Mouse (Mus musculus): ENCODE data around the gene Rps10.
A peak's percentile ranks its signal among the peaks of the same experiment; 100 is the strongest.

Gene Rps10

DNA sequence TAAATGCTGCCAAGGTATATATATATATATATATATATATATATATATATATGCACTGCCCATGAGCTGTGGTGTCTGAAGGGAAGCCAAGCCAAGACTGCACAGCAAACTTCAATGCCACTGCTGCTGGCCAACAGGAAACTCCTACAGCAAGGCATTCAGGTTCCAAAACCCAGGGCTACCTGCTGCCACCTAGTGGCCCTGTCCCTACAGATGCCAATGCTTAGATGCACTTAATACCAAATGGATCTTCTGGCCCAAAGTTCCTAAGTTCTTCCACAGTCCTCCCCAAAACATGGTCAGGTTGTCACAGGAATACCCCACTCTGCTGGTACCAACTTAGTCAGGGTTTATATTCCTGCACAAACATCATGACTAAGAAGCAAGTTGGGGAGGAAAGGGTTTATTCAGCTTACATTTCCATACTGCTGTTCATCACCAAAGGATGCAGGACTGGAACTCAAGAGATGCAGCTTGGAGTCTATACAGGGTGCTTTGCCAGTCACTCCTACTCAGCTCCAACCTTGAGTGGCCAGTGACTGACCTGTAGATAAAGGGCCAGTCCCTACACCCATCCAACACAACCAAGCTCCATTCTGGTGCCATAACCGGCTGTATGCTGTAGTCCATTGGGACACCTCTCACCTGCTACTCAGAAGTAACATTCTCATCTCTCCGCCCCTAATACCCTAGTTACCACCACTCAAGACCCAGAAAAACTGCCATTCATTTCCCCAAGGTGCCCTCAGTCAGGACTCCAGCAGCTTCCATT, 7.0 kb downstream of the Rps10 start:
- Histone ChIP-seq H3K36me3 (ENCODE audit: control insufficient read depth, insufficient read depth, low read length, poor library complexity, severe bottlenecking) (peaks cover 7% of the 10 kb centered on the region), H3K27me3 (ENCODE audit: control insufficient read depth, insufficient read depth, low read length, poor library complexity, severe bottlenecking) (no peaks in the 10 kb centered on the region)
- DNase-seq (ENCODE audit: low read depth, low spot score): peak; percentile 88

DNA sequence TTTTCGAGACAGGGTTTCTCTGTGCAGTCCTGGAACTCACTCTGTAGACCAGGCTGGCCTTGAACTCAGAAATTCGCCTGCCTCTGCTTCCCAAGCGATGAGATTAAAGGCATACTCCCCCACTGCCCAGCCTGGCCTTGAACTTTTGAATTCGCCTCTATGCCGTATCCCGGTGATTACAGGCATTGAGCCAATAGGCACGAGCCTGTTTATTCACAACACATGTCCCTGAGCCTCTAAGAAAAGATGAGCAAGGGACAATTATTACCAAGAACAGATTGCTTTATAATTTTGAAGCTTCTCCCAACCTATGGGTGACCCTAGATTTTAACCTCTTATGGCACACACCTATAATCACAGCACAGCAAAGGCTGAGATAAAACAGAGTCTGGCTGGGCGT, 8.1 kb downstream of the Rps10 start:
- H3K36me3 ChIP-seq (ENCODE audit: control insufficient read depth, insufficient read depth, low read length, poor library complexity, severe bottlenecking): peaks cover 5% of the 10 kb centered on the region
- H3K27me3 ChIP-seq (ENCODE audit: control insufficient read depth, insufficient read depth, low read length, poor library complexity, severe bottlenecking): no peaks in the 10 kb centered on the region
- no peak for DNase-seq (ENCODE audit: low read depth, low spot score)

DNA sequence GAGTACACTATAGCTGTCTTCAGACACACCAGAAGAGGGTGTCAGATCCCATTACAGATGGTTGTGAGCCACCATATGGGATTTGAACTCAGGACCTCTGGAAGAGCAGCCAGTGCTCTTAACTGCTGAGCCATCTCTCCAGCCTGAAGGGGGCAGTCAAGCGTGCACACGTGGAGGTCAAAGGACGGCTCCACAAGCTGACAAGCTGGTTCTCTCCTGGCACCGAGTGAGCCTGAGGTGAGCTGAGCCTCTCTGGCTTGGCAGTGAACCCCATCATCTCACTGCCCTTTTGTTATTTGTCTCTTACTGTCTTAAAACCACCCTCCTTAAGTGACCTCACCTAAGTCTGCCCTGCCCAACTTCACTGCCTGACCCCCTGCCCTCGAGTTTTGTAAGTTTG, 9.0 kb downstream of the Rps10 start:
- no peaks in the 10 kb centered on the region for H3K27me3 ChIP-seq (ENCODE audit: control insufficient read depth, insufficient read depth, low read length, poor library complexity, severe bottlenecking)
- H3K36me3 ChIP-seq (ENCODE audit: control insufficient read depth, insufficient read depth, low read length, poor library complexity, severe bottlenecking): peaks cover 5% of the 10 kb centered on the region
- DNase-seq (ENCODE audit: low read depth, low spot score): no peak

- Histone ChIP-seq H3K36me3 (ENCODE audit: control insufficient read depth, insufficient read depth, low read length, poor library complexity, severe bottlenecking) (peaks cover 4% of the 10 kb centered on the region), H3K27me3 (ENCODE audit: control insufficient read depth, insufficient read depth, low read length, poor library complexity, severe bottlenecking) (no peaks in the 10 kb centered on the region)
- DNase-seq (ENCODE audit: low read depth, low spot score): no peak
Measured at GRCm38 (mm10) chr17:27626681-27627080, 9.8 kb downstream of the Rps10 start.

- Histone ChIP-seq H3K36me3 (ENCODE audit: control insufficient read depth, insufficient read depth, low read length, poor library complexity, severe bottlenecking) (no peaks in the 10 kb centered on the region), H3K27me3 (ENCODE audit: control insufficient read depth, insufficient read depth, low read length, poor library complexity, severe bottlenecking) (no peaks in the 10 kb centered on the region)
- no peak for DNase-seq (ENCODE audit: low read depth, low spot score)
Measured at GRCm38 (mm10) chr17:27625455-27626251, 10.8 kb downstream of the Rps10 start.

- no peaks in the 10 kb centered on the region for H3K36me3 ChIP-seq (ENCODE audit: control insufficient read depth, insufficient read depth, low read length, poor library complexity, severe bottlenecking)
- DNase-seq (ENCODE audit: low read depth, low spot score): peak; percentile 95
- no peaks in the 10 kb centered on the region for H3K27me3 ChIP-seq (ENCODE audit: control insufficient read depth, insufficient read depth, low read length, poor library complexity, severe bottlenecking)
Measured at GRCm38 (mm10) chr17:27623360-27624326, 12.8 kb downstream of the Rps10 start, which contains the start of gene Nudt3. Nudt3 (minus strand) TSS chr17:27623495.

- Histone ChIP-seq H3K27me3 (ENCODE audit: control insufficient read depth, insufficient read depth, low read length, poor library complexity, severe bottlenecking) (no peaks in the 10 kb centered on the region), H3K36me3 (ENCODE audit: control insufficient read depth, insufficient read depth, low read length, poor library complexity, severe bottlenecking) (no peaks in the 10 kb centered on the region)
- DNase-seq (ENCODE audit: low read depth, low spot score): peak; percentile 59
Measured at GRCm38 (mm10) chr17:27622611-27623359, 13.7 kb downstream of the Rps10 start.

DNA sequence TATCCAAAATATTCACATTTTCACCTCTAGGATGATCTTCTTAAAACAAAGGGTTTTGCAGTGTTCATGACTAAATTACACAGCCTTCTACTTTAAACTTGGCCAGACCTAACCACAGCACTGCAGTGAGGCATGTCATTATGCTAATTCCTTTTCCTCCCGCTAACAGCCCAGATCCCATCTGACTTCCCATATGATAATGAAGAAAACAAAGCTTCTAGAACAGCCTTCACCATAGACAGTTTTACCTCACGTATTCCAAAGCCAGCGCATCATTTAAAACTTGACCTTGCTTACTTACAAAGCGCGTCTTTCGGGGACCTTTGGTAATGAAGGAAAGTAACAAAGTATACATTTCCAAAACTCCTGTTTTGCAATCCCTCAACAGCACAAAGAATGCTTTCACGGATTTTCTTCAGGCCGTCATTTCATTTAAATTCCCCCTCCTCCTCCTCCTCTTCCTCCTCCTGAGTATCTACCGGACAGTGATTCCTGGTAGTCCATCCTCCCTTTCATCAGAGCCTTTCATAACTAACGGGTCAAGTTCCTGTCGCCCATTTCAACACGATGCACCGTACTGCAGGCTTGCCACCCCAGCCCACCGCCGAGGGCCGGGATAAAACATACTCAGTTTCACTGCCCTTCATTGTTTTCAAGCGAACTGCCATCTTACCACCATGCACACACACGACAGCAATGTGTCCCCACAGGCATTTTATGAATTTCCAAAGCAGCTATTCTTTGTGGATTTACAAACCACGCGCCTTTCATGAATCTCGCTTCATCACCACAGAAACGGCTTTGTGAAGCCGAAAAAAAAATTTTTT, 14.6 kb downstream of the Rps10 start:
- DNase-seq (ENCODE audit: low read depth, low spot score): no peak
- Histone ChIP-seq H3K36me3 (ENCODE audit: control insufficient read depth, insufficient read depth, low read length, poor library complexity, severe bottlenecking) (no peaks in the 10 kb centered on the region), H3K27me3 (ENCODE audit: control insufficient read depth, insufficient read depth, low read length, poor library complexity, severe bottlenecking) (no peaks in the 10 kb centered on the region)

GRCm38 (mm10) chr17:27621161-27621560, 15.3 kb downstream of the Rps10 start:
- H3K36me3 ChIP-seq (ENCODE audit: control insufficient read depth, insufficient read depth, low read length, poor library complexity, severe bottlenecking): no peaks in the 10 kb centered on the region
- no peak for DNase-seq (ENCODE audit: low read depth, low spot score)
- no peaks in the 10 kb centered on the region for H3K27me3 ChIP-seq (ENCODE audit: control insufficient read depth, insufficient read depth, low read length, poor library complexity, severe bottlenecking)

DNA sequence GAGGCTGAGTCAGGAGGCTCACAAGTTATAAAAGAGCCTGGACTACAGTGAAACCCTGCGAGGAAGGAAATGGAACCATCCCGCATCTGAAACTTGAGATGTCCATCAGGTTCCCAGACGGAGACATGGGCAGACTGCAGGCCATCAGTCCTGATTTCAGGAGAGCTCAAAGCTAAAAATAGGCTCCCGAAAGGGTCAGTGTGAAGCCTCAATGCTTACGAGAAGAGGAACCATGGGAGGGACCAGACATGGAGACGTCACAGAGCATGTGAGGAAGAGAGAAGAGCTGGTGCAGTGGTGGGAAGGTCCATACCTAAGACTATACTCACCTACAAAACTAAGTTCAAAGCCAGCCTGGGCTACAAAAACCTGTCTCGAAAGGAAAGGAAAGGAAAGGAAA, 21.1 kb downstream of the Rps10 start:
- H3K27me3 ChIP-seq (ENCODE audit: control insufficient read depth, insufficient read depth, low read length, poor library complexity, severe bottlenecking): no peaks in the 10 kb centered on the region
- no peaks in the 10 kb centered on the region for H3K36me3 ChIP-seq (ENCODE audit: control insufficient read depth, insufficient read depth, low read length, poor library complexity, severe bottlenecking)
- DNase-seq (ENCODE audit: low read depth, low spot score): no peak

DNA sequence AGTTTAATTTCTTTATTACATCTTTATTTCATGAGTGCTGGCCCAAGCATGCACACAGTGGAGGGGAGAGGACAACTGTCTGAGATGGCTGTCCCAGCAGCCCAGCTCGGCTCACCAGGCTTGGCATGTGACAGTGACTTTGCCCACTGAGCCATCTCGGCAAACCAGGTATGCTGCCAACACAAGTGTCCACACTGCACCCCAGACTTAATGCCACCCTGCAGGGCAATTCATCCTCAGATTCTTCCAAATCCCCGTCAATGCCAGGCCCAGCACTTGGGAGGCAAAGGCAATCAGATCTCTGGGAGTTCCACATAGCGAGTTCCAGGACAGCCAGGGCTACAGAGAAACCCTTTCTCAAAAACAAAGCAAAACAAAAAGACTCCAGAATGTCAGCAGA, 23.5 kb downstream of the Rps10 start:
- H3K27me3 ChIP-seq (ENCODE audit: control insufficient read depth, insufficient read depth, low read length, poor library complexity, severe bottlenecking): no peaks in the 10 kb centered on the region
- DNase-seq (ENCODE audit: low read depth, low spot score): no peak
- H3K36me3 ChIP-seq (ENCODE audit: control insufficient read depth, insufficient read depth, low read length, poor library complexity, severe bottlenecking): no peaks in the 10 kb centered on the region

GRCm38 (mm10) chr17:27611994-27612393, 24.5 kb downstream of the Rps10 start:
- Histone ChIP-seq H3K36me3 (ENCODE audit: control insufficient read depth, insufficient read depth, low read length, poor library complexity, severe bottlenecking) (no peaks in the 10 kb centered on the region), H3K27me3 (ENCODE audit: control insufficient read depth, insufficient read depth, low read length, poor library complexity, severe bottlenecking) (no peaks in the 10 kb centered on the region)
- DNase-seq (ENCODE audit: low read depth, low spot score): peak; percentile 24

- H3K36me3 ChIP-seq (ENCODE audit: control insufficient read depth, insufficient read depth, low read length, poor library complexity, severe bottlenecking): no peaks in the 10 kb centered on the region
- no peak for DNase-seq (ENCODE audit: low read depth, low spot score)
- no peaks in the 10 kb centered on the region for H3K27me3 ChIP-seq (ENCODE audit: control insufficient read depth, insufficient read depth, low read length, poor library complexity, severe bottlenecking)
Measured at GRCm38 (mm10) chr17:27611519-27611884, 25.0 kb downstream of the Rps10 start.

Data from splenic B cell, adult 2 months (primary cell).